Mouse (Mus musculus) frontal cortex, adult 2 months (tissue): ENCODE data around the gene Afap1. TPM values are rescaled to one million over a fixed set of nuclear protein-coding genes. Genes with fewer than 3 reads are reported as not detected.
A peak's percentile ranks its signal among the peaks of the same experiment; 100 is the strongest.

ENCODE experiments used
- DNase-seq, 2 experiments: peaks; one replicate each; pipeline ENCODE4 v3.0.0; 2022; ENCODE audit warnings: low spot score in 1 of 2; ENCODE audit errors: extremely low spot score in 1 of 2
- polyA plus RNA-seq: library from polyadenylated mRNA; depleted of rRNA; stranded (reverse); fragments of >200 nt; gene quantifications from 2 replicates; pipeline ENCODE4 v1.2.3, GENCODE M21; 2012; rRNA removed

Gene Afap1
- polyA plus RNA-seq, 1 experiment: 18.6 TPM

DNA sequence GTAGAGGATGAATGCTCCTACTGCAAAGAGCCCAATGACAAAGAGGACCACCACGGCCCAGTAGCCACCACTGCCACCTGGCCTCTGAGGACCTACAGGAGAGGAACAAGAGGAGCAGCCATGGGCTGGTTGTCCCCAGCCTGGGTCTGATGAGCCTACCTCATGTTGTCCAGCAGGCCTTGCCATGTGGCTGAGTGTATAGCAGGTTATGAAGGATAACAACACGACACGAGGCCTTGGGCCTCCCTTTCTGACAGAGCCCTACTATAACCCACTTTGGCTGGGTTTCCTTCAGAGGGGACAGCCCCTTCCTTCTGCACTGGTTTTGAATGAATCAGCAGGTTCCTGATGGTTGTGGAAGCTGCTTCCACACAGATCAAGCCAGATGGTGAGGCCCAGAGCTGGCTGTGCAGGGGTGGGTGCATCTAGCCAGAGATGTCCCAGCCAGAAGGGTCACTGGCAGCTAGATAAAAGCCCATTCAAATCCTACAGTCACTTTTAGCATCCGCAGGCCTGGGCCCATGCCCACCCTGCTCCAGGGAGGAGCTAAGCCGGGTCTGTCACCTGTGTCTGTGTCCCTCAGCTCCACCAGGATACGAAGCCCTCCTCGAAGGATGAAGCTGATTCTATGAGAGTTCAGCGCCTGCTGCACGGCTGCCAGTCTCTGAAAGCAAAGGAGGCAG is 131.0 kb downstream of the Afap1 start:
- DNase-seq: peak in 1 of 2 experiments; percentile 25

DNA sequence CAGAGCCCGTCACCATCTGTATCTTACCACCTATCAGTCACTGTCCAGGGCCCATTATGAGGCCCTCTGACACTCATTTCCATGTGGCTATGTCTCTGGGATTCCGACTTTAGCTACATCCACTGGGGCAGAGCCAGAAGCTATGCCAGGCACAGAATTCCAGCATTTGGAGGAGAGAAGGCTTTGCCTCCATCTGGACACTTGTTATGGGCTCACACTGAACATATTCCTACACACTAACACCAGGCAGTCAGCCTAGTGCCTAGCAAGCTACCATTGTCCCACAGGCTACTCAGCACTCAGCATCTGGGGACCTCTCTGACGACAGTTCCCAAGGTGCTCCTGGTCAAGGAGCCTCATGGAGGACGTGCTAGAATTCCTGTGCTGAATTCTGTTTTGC is 132.0 kb downstream of the Afap1 start:
- DNase-seq: no peak

DNA sequence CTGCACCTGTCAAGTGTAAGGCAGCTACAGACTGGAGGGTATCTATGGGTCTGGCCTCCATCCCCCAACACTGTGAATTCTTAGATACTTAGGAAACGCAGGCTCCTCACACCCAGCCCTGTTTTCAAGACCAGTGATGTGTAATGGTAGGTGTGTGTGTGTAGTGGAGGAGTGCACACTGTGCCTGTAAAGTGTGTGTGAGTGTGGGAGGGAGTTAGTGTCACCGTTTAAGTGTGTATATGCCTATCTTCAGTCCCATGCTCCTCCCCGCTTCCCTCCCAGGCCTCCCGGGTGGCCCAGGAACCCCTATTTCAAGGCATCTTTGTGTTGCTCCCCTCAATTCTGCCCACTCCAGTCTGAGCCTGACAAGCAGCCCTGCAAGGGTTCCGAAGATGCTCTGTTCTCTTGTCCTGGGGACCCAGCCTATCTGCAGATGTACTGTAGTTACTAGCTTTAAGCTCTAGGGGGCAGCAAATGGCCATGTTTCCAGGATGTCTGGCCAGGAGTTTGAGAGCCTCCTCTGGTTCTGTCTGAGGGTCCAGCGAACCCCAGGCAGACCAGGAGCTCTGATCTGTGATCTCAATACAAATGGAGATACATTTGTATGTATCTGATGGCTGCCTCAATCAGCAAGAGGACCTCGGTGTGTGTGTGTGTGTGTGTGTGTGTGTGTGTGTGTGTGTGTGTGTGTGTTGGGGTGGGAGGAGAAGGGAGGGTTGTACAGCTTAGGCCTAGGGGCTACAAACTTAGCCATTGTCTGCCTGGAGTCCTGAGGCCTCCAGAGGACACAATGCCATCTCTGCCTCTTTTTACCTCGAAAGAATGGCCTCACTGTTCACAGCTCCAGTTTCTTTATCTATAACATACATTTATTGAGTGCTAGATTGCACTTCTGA is 140.7 kb downstream of the Afap1 start:
- DNase-seq: peak in 1 of 2 experiments; percentile 84

DNA sequence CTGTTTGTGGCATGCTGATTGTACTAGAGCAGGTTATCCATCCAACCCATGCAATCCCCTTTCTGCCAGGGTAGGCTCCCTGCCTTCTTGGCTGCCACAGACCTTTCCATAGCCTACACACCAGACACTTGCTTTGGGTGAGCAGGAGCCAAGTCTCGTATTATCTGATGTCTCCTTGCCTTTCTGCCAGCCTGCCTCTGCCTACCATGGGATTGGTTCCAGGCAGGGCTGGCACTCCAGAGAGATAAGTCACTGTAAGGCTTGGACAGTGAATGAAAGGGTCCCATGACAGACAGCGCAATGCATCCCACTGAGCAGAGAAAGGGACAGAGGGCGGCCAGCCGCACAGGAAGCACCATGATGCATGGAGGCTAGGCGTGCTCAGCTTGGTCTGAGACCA is 146.5 kb downstream of the Afap1 start:
- DNase-seq: no peak

DNA sequence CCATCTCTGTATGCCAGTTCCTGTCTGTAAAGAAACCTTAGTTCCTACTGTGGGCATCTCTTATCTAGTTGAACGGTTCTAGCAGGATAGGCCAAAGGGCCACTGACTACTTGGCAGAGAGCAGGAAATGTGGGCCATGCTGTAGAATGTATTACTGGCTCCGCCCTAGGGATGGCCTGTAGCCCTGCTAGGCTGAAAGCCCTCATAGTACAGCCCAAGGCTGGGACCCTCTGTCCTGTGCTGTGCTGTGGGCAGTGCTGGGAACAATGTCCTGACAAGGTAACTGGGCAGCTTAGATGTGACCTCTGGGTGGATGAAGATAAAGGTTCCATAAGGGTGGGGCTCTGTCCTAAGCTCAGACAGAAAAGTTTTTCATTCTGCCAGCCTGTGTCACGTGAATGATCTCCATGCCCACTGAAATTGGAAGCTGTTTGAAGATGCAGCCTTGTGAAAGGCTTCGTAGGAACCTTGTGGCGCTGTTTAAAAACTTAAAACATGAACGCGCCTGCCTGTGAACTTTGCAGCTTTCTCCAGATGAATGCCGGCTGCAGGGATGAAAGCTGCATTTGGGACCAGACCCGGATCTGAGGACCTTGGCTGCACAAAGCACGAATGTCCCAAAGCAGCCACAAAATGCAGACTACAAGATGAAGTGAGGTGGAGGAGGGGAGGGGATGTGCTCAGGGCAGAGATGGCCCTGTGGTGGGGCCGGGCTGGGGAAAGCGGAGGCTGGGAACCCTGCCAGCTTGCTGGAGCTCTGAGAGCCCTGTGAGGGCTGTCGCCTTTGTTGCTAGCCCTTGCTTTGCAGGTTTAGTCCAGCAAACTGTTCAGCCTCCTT is 147.5 kb downstream of the Afap1 start:
- DNase-seq: no peak

DNA sequence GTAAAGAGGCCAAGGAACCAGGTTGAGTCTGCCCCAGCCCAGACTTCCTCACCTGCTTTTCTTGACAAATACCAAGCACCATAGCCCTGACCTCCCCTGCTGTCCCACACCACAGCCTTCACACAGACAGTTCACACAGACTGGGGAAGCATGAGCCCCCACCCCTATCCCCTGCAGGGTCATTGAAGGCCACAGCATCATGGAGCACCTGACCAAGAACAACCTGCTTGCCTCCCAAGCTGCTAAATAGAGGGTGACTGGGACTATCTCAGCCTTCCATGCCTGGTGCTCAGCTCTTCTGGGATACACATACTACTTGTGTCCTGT is 148.1 kb downstream of the Afap1 start:
- DNase-seq: no peak

DNA sequence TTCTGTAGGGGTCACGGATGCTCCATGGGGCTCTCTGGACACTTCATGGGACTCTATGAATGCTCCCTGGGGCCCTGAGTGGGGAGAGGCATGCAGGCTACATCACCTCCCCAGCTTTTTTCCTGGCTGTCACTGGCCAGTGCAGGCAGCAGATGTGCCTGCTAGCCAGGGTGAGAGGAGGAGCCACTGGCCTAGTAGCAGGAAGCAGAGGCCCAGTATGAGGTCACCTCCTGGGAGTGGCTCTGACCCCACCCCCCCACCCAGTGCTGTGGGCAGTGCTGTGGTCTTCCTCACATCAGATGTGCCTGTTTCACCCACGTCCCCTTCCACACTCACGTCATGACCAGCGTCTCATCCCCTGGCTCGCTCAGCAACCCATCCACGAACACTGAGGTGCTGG is 148.6 kb downstream of the Afap1 start:
- no peak for DNase-seq

DNA sequence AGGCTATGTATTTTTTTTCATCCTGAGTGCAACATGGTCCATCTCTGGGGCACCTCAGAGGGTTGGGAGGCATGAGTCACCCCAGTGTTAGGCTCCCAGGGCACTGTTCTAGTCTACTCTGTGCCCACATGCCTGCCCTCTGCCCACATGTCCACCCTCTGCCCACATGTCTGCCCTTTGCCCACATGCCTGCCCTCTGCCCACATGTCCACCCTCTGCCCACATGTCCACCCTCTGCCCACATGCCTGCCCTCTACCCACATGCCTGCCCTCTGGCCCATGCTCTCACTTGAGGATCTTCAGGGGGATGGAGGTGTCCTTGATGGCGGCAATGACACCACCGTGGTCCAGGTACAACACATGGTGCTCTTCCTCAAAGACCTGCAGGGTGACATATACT is 150.0 kb downstream of the Afap1 start:
- no peak for DNase-seq

Other genes starting within 250 kb of the Afap1 start
- gene Htra3, start 213.5 kb upstream of the Afap1 start, polyA plus RNA-seq: 5.1 and 6.2 TPM in 2 replicates
- 1.1 and 1.6 TPM in 2 replicates for gene Sh3tc1, start 153.3 kb upstream of the Afap1 start, polyA plus RNA-seq
- 113 and 135 TPM in 2 replicates for gene Ablim2, start 135.4 kb upstream of the Afap1 start, polyA plus RNA-seq